Mouse (Mus musculus) heart, embryonic 12.5 days (tissue): Measurements from ENCODE around the gene Atp1b1. TPM values are rescaled to one million over a fixed set of nuclear protein-coding genes. Genes with fewer than 3 reads are reported as not detected.

Experiments
- ATAC-seq: fragments of 200-750 bp; cut with Nextera tagmentation; 2 replicates; pipeline ENCODE4 v1.8.0; 2017; ENCODE audit warnings: moderate TSS enrichment, moderate library complexity; ENCODE audit not compliant: insufficient number of reproducible peaks, low FRiP score
- H3K27ac ChIP-seq: fragments of 300-500 bp; sonication (generic); 2 replicates; pipeline ENCODE4 v1.5.1; 2016; ENCODE audit warnings: mild to moderate bottlenecking, moderate library complexity; ENCODE audit not compliant: poor library complexity, severe bottlenecking
- H3K27me3 ChIP-seq: fragments of 300-500 bp; sonication (generic); replicated peaks from 2 replicates; pipeline ENCODE4 v1.6.1; 2016; ENCODE audit warnings: mild to moderate bottlenecking, moderate library complexity
- H3K36me3 ChIP-seq: fragments of 300-500 bp; sonication (generic); 2 replicates; pipeline ENCODE4 v1.6.1; 2016; ENCODE audit warnings: mild to moderate bottlenecking, moderate library complexity
- H3K4me1 ChIP-seq: fragments of 300-500 bp; sonication (generic); replicated peaks from 2 replicates; pipeline ENCODE4 v1.6.1; 2016; ENCODE audit warnings: mild to moderate bottlenecking
- H3K4me2 ChIP-seq: fragments of 300-500 bp; sonication (generic); 2 replicates; pipeline ENCODE4 v1.6.1; 2016; ENCODE audit warnings: mild to moderate bottlenecking, moderate library complexity
- H3K4me3 ChIP-seq: fragments of 300-500 bp; sonication (generic); 2 replicates; pipeline ENCODE4 v1.5.1; 2016; ENCODE audit warnings: mild to moderate bottlenecking
- H3K9ac ChIP-seq: fragments of 300-500 bp; sonication (generic); 2 replicates; pipeline ENCODE4 v1.6.1; 2016; ENCODE audit warnings: mild to moderate bottlenecking, moderate library complexity
- H3K9me3 ChIP-seq: fragments of 300-500 bp; sonication (generic); replicated peaks from 2 replicates; pipeline ENCODE4 v1.6.1; 2016; ENCODE audit warnings: mild to moderate bottlenecking, moderate library complexity
- WGBS: fragments of 180-500 bp; shearing (Covaris S2); methylation state at CpG from one replicate; pipeline ENCODE4 v1.1.7; 2016; 5-methylcytosine and 5-hydroxymethylcytosine counted together
- polyA plus RNA-seq: library from polyadenylated mRNA; unstranded; fragments of >200 nt; fragmentation: Nextera tagmentation; extraction: Ambion mirVana; gene quantifications from 2 replicates; pipeline ENCODE4 v1.2.1, GENCODE M21; 2016

Gene Atp1b1
- polyA plus RNA-seq, 1 experiment from 2014 or later, result 416 TPM

GRCm38 (mm10) chr1:164436749-164437148 lies 21.4 kb downstream of the Atp1b1 start:
- H3K4me2 ChIP-seq, result no peak overlapping the region
- peaks cover 57% of the 10 kb centered on the region for H3K36me3 ChIP-seq
- 87% methylated on average over 7 of the region's 7 CpGs for WGBS
- ATAC-seq, result no peak
- no peaks in the 10 kb centered on the region for H3K27me3 ChIP-seq
- peaks cover 15% of the 10 kb centered on the region for H3K4me1 ChIP-seq
- no peaks in the 10 kb centered on the region for H3K9me3 ChIP-seq
- H3K27ac ChIP-seq, result no peak overlapping the region
- no peak overlapping the region for H3K4me3 ChIP-seq
- H3K9ac ChIP-seq, result no peak overlapping the region

GRCm38 (mm10) chr1:164434049-164434448 lies 24.1 kb downstream of the Atp1b1 start:
- ATAC-seq, result no peak
- Histone ChIP-seq H3K4me3 (no peak overlapping the region), H3K27me3 (no peaks in the 10 kb centered on the region), H3K9ac (no peak overlapping the region), H3K4me2 (no peak overlapping the region), H3K9me3 (no peaks in the 10 kb centered on the region), H3K36me3 (peaks cover 30% of the 10 kb centered on the region), H3K27ac (peak overlapping the region; percentile 50; the same call in 1 of the 2 replicates), H3K4me1 (peaks cover 8% of the 10 kb centered on the region)
- 46% methylated on average over 6 of the region's 6 CpGs for WGBS

- Histone ChIP-seq H3K9ac (no peak overlapping the region), H3K4me2 (no peak overlapping the region), H3K27ac (no peak overlapping the region), H3K4me1 (peaks cover 21% of the 10 kb centered on the region), H3K36me3 (peaks cover 18% of the 10 kb centered on the region), H3K27me3 (no peaks in the 10 kb centered on the region), H3K4me3 (no peak overlapping the region), H3K9me3 (no peaks in the 10 kb centered on the region)
- WGBS, result 85% methylated on average over 5 of the region's 5 CpGs
- ATAC-seq, result no peak
These were observed 25.5 kb downstream of the Atp1b1 start for GRCm38 (mm10) chr1:164432649-164433048.

GRCm38 (mm10) chr1:164428644-164429043 lies 29.5 kb downstream of the Atp1b1 start:
- H3K9me3 ChIP-seq, result no peaks in the 10 kb centered on the region
- H3K27ac ChIP-seq, result peak overlapping the region; percentile 53
- 0 out of 2 replicates have a peak, but pooled peaks have one; percentile 33 for ATAC-seq
- H3K4me3 ChIP-seq, result no peak overlapping the region
- no peak overlapping the region for H3K4me2 ChIP-seq
- H3K36me3 ChIP-seq, result no peaks in the 10 kb centered on the region
- WGBS, result 62% methylated on average over 9 of the region's 9 CpGs
- H3K4me1 ChIP-seq, result peaks cover 22% of the 10 kb centered on the region
- no peaks in the 10 kb centered on the region for H3K27me3 ChIP-seq
- no peak overlapping the region for H3K9ac ChIP-seq

GRCm38 (mm10) chr1:164427777-164428176 lies 30.4 kb downstream of the Atp1b1 start:
- no peak for ATAC-seq
- Histone ChIP-seq H3K9ac (no peak overlapping the region), H3K27ac (no peak overlapping the region), H3K9me3 (no peaks in the 10 kb centered on the region), H3K4me2 (no peak overlapping the region), H3K4me3 (no peak overlapping the region), H3K4me1 (peaks cover 22% of the 10 kb centered on the region), H3K36me3 (no peaks in the 10 kb centered on the region), H3K27me3 (no peaks in the 10 kb centered on the region)
- 68% methylated on average over 7 of the region's 7 CpGs for WGBS

- 46% methylated on average over 7 of the region's 7 CpGs for WGBS
- Histone ChIP-seq H3K9ac (0 out of 2 replicates have a peak overlapping the region, but pooled peaks have one; percentile 8), H3K4me2 (no peak overlapping the region), H3K27me3 (no peaks in the 10 kb centered on the region), H3K9me3 (no peaks in the 10 kb centered on the region), H3K4me1 (peaks cover 22% of the 10 kb centered on the region), H3K36me3 (no peaks in the 10 kb centered on the region), H3K4me3 (no peak overlapping the region), H3K27ac (no peak overlapping the region)
- ATAC-seq, result no peak
These were observed 31.9 kb downstream of the Atp1b1 start for GRCm38 (mm10) chr1:164426227-164426626.

GRCm38 (mm10) chr1:164420623-164421354 lies 37.4 kb downstream of the Atp1b1 start:
- Histone ChIP-seq H3K9ac (no peak overlapping the region), H3K4me2 (no peak overlapping the region), H3K27ac (no peak overlapping the region), H3K9me3 (no peaks in the 10 kb centered on the region), H3K27me3 (no peaks in the 10 kb centered on the region), H3K36me3 (no peaks in the 10 kb centered on the region), H3K4me1 (0 out of 2 replicates have a peak, but pooled peaks cover 3% of the 10 kb centered on the region), H3K4me3 (no peak overlapping the region)
- 67% methylated on average over 6 of the region's 6 CpGs for WGBS
- ATAC-seq, result no peak

- Histone ChIP-seq H3K9me3 (no peaks in the 10 kb centered on the region), H3K27me3 (no peaks in the 10 kb centered on the region), H3K4me2 (no peak overlapping the region), H3K4me1 (0 out of 2 replicates have a peak, but pooled peaks cover 3% of the 10 kb centered on the region), H3K36me3 (no peaks in the 10 kb centered on the region), H3K4me3 (no peak overlapping the region), H3K27ac (no peak overlapping the region), H3K9ac (no peak overlapping the region)
- no peak for ATAC-seq
- 77% methylated on average over 8 of the region's 8 CpGs for WGBS
These were observed 38.8 kb downstream of the Atp1b1 start for GRCm38 (mm10) chr1:164419401-164419800.

GRCm38 (mm10) chr1:164418320-164418719 lies 39.8 kb downstream of the Atp1b1 start:
- Histone ChIP-seq H3K27me3 (no peaks in the 10 kb centered on the region), H3K9ac (no peak overlapping the region), H3K4me3 (no peak overlapping the region), H3K27ac (no peak overlapping the region), H3K9me3 (no peaks in the 10 kb centered on the region), H3K36me3 (no peaks in the 10 kb centered on the region), H3K4me2 (no peak overlapping the region), H3K4me1 (0 out of 2 replicates have a peak, but pooled peaks cover 3% of the 10 kb centered on the region)
- no peak for ATAC-seq
- WGBS, result 83% methylated on average over 10 of the region's 10 CpGs

- 0 out of 2 replicates have a peak, but pooled peaks cover 3% of the 10 kb centered on the region for H3K36me3 ChIP-seq
- H3K9ac ChIP-seq, result no peak overlapping the region
- no peak for ATAC-seq
- H3K4me1 ChIP-seq, result 0 out of 2 replicates have a peak, but pooled peaks cover 3% of the 10 kb centered on the region
- no peak overlapping the region for H3K4me3 ChIP-seq
- no peaks in the 10 kb centered on the region for H3K27me3 ChIP-seq
- no peaks in the 10 kb centered on the region for H3K9me3 ChIP-seq
- H3K4me2 ChIP-seq, result no peak overlapping the region
- WGBS, result 47% methylated on average over 3 of the region's 3 CpGs
- no peak overlapping the region for H3K27ac ChIP-seq
These were observed 40.6 kb downstream of the Atp1b1 start for GRCm38 (mm10) chr1:164417604-164418003.

GRCm38 (mm10) chr1:164416692-164417394 lies 41.3 kb downstream of the Atp1b1 start:
- Histone ChIP-seq H3K4me1 (0 out of 2 replicates have a peak, but pooled peaks cover 3% of the 10 kb centered on the region), H3K4me2 (no peak overlapping the region), H3K27me3 (no peaks in the 10 kb centered on the region), H3K36me3 (0 out of 2 replicates have a peak, but pooled peaks cover 4% of the 10 kb centered on the region), H3K4me3 (no peak overlapping the region), H3K9me3 (no peaks in the 10 kb centered on the region), H3K27ac (no peak overlapping the region), H3K9ac (no peak overlapping the region)
- no peak for ATAC-seq
- WGBS, result 67% methylated on average over 12 of the region's 12 CpGs
